Mouse (Mus musculus) heart, embryonic 11.5 days (tissue): ENCODE measurements around the gene Hras. TPM values are rescaled to one million over a fixed set of nuclear protein-coding genes. Genes with fewer than 3 reads are reported as not detected.

Experiments
- ATAC-seq: fragments of 200-750 bp; cut with Nextera tagmentation; replicated peaks from 2 replicates; pipeline ENCODE4 v1.8.0; 2017; ENCODE audit warnings: moderate library complexity; ENCODE audit not compliant: insufficient number of reproducible peaks, low FRiP score, low TSS enrichment
- H3K27ac ChIP-seq: fragments of 300-500 bp; sonication (generic); 2 replicates; pipeline ENCODE4 v1.5.1; 2014; ENCODE audit warnings: mild to moderate bottlenecking, low read depth, low read length
- H3K27me3 ChIP-seq: fragments of 300-500 bp; sonication (generic); 2 replicates; pipeline ENCODE4 v1.6.1; 2014; ENCODE audit warnings: mild to moderate bottlenecking, low read length, mixed read lengths; ENCODE audit not compliant: control insufficient read depth, insufficient read depth
- H3K36me3 ChIP-seq: fragments of 300-500 bp; sonication (generic); 2 replicates; pipeline ENCODE4 v1.6.1; 2014; ENCODE audit warnings: mild to moderate bottlenecking, low read length, moderate library complexity, mixed read lengths; ENCODE audit not compliant: control insufficient read depth, insufficient read depth
- H3K4me1 ChIP-seq: fragments of 300-500 bp; sonication (generic); 2 replicates; pipeline ENCODE4 v1.6.1; 2014; ENCODE audit warnings: low read length; ENCODE audit not compliant: control insufficient read depth, insufficient read depth
- H3K4me2 ChIP-seq: fragments of 300-500 bp; sonication (generic); 2 replicates; pipeline ENCODE4 v1.6.1; 2014; ENCODE audit warnings: mild to moderate bottlenecking, moderate library complexity
- H3K4me3 ChIP-seq: fragments of 300-500 bp; sonication (generic); 2 replicates; pipeline ENCODE4 v1.5.1; 2014; ENCODE audit warnings: low read depth, low read length
- H3K9ac ChIP-seq: fragments of 300-500 bp; sonication (generic); 2 replicates; pipeline ENCODE4 v1.6.1; 2014; ENCODE audit warnings: mild to moderate bottlenecking, low read depth, low read length, moderate library complexity
- H3K9me3 ChIP-seq: fragments of 300-500 bp; sonication (generic); replicated peaks from 2 replicates; pipeline ENCODE4 v1.6.1; 2016; ENCODE audit warnings: low read length; ENCODE audit not compliant: control insufficient read depth
- WGBS: fragments of 180-500 bp; shearing (Covaris S2); extraction: QIAGEN DNeasy Blood & Tissue Kit; methylation state at CpG from one replicate; pipeline ENCODE4 v1.1.7; 2014; ENCODE audit not compliant: insufficient replicate concordance; 5-methylcytosine and 5-hydroxymethylcytosine counted together
- polyA plus RNA-seq: library from polyadenylated mRNA; unstranded; fragments of >200 nt; fragmentation: Nextera tagmentation; extraction: Ambion mirVana; gene quantifications from 2 replicates; pipeline ENCODE4 v1.2.1, GENCODE M21; 2014

Gene Hras
- polyA plus RNA-seq, 1 experiment from 2014 or later = 73.1 TPM

GRCm38 (mm10) chr7:141176173-141176572 is 17.6 kb downstream of the Hras start:
- no peak overlapping the region for H3K9ac ChIP-seq
- H3K9me3 ChIP-seq = no peaks in the 10 kb centered on the region
- ATAC-seq = no peak
- H3K4me3 ChIP-seq = no peak overlapping the region
- no peak overlapping the region for H3K27ac ChIP-seq
- 2% methylated on average over 8 of the region's 8 CpGs for WGBS
- H3K4me1 ChIP-seq = peaks cover 4% of the 10 kb centered on the region; the same call in 1 of the 2 replicates
- no peaks in the 10 kb centered on the region for H3K36me3 ChIP-seq
- H3K27me3 ChIP-seq = no peaks in the 10 kb centered on the region
- H3K4me2 ChIP-seq = no peak overlapping the region

GRCm38 (mm10) chr7:141175068-141175467 is 18.7 kb downstream of the Hras start:
- H3K4me2 ChIP-seq = no peak overlapping the region
- no peak for ATAC-seq
- no peaks in the 10 kb centered on the region for H3K27me3 ChIP-seq
- no peak overlapping the region for H3K27ac ChIP-seq
- no peak overlapping the region for H3K4me3 ChIP-seq
- no peaks in the 10 kb centered on the region for H3K36me3 ChIP-seq
- H3K9ac ChIP-seq = no peak overlapping the region
- no peaks in the 10 kb centered on the region for H3K9me3 ChIP-seq
- WGBS = 82% methylated on average over 4 of the region's 4 CpGs
- H3K4me1 ChIP-seq = peaks cover 4% of the 10 kb centered on the region; the same call in 1 of the 2 replicates

GRCm38 (mm10) chr7:141173323-141173850 is 20.4 kb downstream of the Hras start:
- Histone ChIP-seq H3K4me3 (peak overlapping the region; percentile 57), H3K36me3 (no peaks in the 10 kb centered on the region), H3K9me3 (no peaks in the 10 kb centered on the region), H3K9ac (peak overlapping the region; percentile 84), H3K4me1 (peaks cover 7% of the 10 kb centered on the region; the same call in 1 of the 2 replicates), H3K27me3 (no peaks in the 10 kb centered on the region), H3K4me2 (peak overlapping the region; percentile 86), H3K27ac (peak overlapping the region; percentile 93)
- WGBS = 88% methylated on average over 5 of the region's 5 CpGs
- ATAC-seq = no peak

GRCm38 (mm10) chr7:141172116-141173006 is 21.4 kb downstream of the Hras start, which contains the start of gene Rnh1:
Rnh1 (minus strand) TSS chr7:141172857.
- H3K4me1 ChIP-seq = peaks cover 14% of the 10 kb centered on the region; the same call in 1 of the 2 replicates
- ATAC-seq = peak; percentile 93

GRCm38 (mm10) chr7:141169866-141170265 is 23.9 kb downstream of the Hras start:
- no peaks in the 10 kb centered on the region; the same call in 1 of the 2 replicates for H3K36me3 ChIP-seq
- ATAC-seq = no peak
- no peak overlapping the region for H3K4me2 ChIP-seq
- H3K4me3 ChIP-seq = no peak overlapping the region
- peaks cover 15% of the 10 kb centered on the region; the same call in 1 of the 2 replicates for H3K4me1 ChIP-seq
- H3K27me3 ChIP-seq = no peaks in the 10 kb centered on the region
- no peak overlapping the region for H3K9ac ChIP-seq
- no peaks in the 10 kb centered on the region for H3K9me3 ChIP-seq
- no peak overlapping the region for H3K27ac ChIP-seq

More at GRCm38 (mm10) chr7:141172116-141173006, 21.4 kb downstream of the Hras start, which contains the start of gene Rnh1:
- peak within 1 kb of the TSS; percentile 84 for H3K9ac ChIP-seq
- H3K36me3 ChIP-seq = no peaks in the 10 kb centered on the region
- 4% methylated on average over 55 of the region's 55 CpGs for WGBS
- H3K27me3 ChIP-seq = no peaks in the 10 kb centered on the region
- H3K4me3 ChIP-seq = peak within 1 kb of the TSS; percentile 57
- peak within 1 kb of the TSS; percentile 93 for H3K27ac ChIP-seq
- no peaks in the 10 kb centered on the region for H3K9me3 ChIP-seq
- peak within 1 kb of the TSS; percentile 86 for H3K4me2 ChIP-seq

GRCm38 (mm10) chr7:141169300-141169699 is 24.5 kb downstream of the Hras start:
- Histone ChIP-seq H3K9ac (no peak overlapping the region), H3K4me1 (peaks cover 15% of the 10 kb centered on the region; the same call in 1 of the 2 replicates), H3K9me3 (no peaks in the 10 kb centered on the region), H3K27me3 (no peaks in the 10 kb centered on the region), H3K4me3 (no peak overlapping the region), H3K27ac (0 out of 2 replicates have a peak overlapping the region, but pooled peaks have one; percentile 1), H3K36me3 (no peaks in the 10 kb centered on the region; the same call in 1 of the 2 replicates), H3K4me2 (peak overlapping the region; percentile 86)
- 83% methylated on average over 1 of the region's 1 CpGs for WGBS
- ATAC-seq = no peak

- Histone ChIP-seq H3K9ac (peak overlapping the region; percentile 86), H3K4me3 (peak overlapping the region; percentile 64), H3K36me3 (no peaks in the 10 kb centered on the region; the same call in 1 of the 2 replicates), H3K9me3 (no peaks in the 10 kb centered on the region), H3K27me3 (no peaks in the 10 kb centered on the region), H3K4me2 (peak overlapping the region; percentile 86), H3K4me1 (peaks cover 15% of the 10 kb centered on the region; the same call in 1 of the 2 replicates), H3K27ac (peak overlapping the region; percentile 64)
- 2% methylated on average over 22 of the region's 22 CpGs for WGBS
- ATAC-seq = no peak; the same call in 1 of the 2 replicates
Observed at GRCm38 (mm10) chr7:141168518-141168953, 25.3 kb downstream of the Hras start.

- WGBS = 14% methylated on average over 7 of the region's 7 CpGs
- peak overlapping the region; percentile 64 for H3K27ac ChIP-seq
- no peak; the same call in 1 of the 2 replicates for ATAC-seq
Observed at GRCm38 (mm10) chr7:141167901-141168517, 25.8 kb downstream of the Hras start.

More at GRCm38 (mm10) chr7:141167901-141168517, 25.8 kb downstream of the Hras start:
- Histone ChIP-seq H3K4me1 (peaks cover 12% of the 10 kb centered on the region; the same call in 1 of the 2 replicates), H3K27me3 (no peaks in the 10 kb centered on the region), H3K4me3 (peak overlapping the region; percentile 64), H3K36me3 (peaks cover 1% of the 10 kb centered on the region; the same call in 1 of the 2 replicates), H3K9ac (peak overlapping the region; percentile 86), H3K4me2 (peak overlapping the region; percentile 86), H3K9me3 (no peaks in the 10 kb centered on the region)
